Mouse (Mus musculus) midbrain, embryonic 15.5 days (tissue): ENCODE results near the gene Tns2. TPM values are rescaled to one million over a fixed set of nuclear protein-coding genes. Genes with fewer than 3 reads are reported as not detected.

Experiments
- ATAC-seq: fragments of 200-750 bp; cut with Nextera tagmentation; replicated peaks from 2 replicates; pipeline ENCODE4 v1.8.0; 2017; ENCODE audit warnings: moderate TSS enrichment
- H3K27ac ChIP-seq: fragments of 300-500 bp; sonication (generic); 2 replicates; pipeline ENCODE4 v1.5.1; 2015; ENCODE audit warnings: mild to moderate bottlenecking, inconsistent platforms
- H3K27me3 ChIP-seq: fragments of 300-500 bp; sonication (generic); replicated peaks from 2 replicates; pipeline ENCODE4 v1.6.1; 2015; ENCODE audit warnings: inconsistent platforms
- H3K36me3 ChIP-seq: fragments of 300-500 bp; sonication (generic); replicated peaks from 2 replicates; pipeline ENCODE4 v1.6.1; 2015; ENCODE audit warnings: inconsistent platforms
- H3K4me1 ChIP-seq: fragments of 300-500 bp; sonication (generic); 2 replicates; pipeline ENCODE4 v1.6.1; 2015; ENCODE audit warnings: inconsistent platforms
- H3K4me2 ChIP-seq: fragments of 300-500 bp; sonication (generic); 2 replicates; pipeline ENCODE4 v1.6.1; 2015; ENCODE audit warnings: inconsistent platforms, mild to moderate bottlenecking, moderate library complexity
- H3K4me3 ChIP-seq: fragments of 300-500 bp; sonication (generic); 2 replicates; pipeline ENCODE4 v1.5.1; 2015; ENCODE audit warnings: mild to moderate bottlenecking, inconsistent platforms
- H3K9ac ChIP-seq: fragments of 300-500 bp; sonication (generic); 2 replicates; pipeline ENCODE4 v1.6.1; 2015; ENCODE audit warnings: mild to moderate bottlenecking, inconsistent platforms
- H3K9me3 ChIP-seq: fragments of 300-500 bp; sonication (generic); 2 replicates; pipeline ENCODE4 v1.6.1; 2016; ENCODE audit warnings: inconsistent platforms
- whole genome bisulfite sequencing: fragments of 180-500 bp; shearing (Covaris S2); methylation state at CpG from one replicate; pipeline ENCODE4 v1.1.7; 2015; ENCODE audit warnings: mixed read lengths; 5-methylcytosine and 5-hydroxymethylcytosine counted together
- polyA plus RNA-seq: library from polyadenylated mRNA; unstranded; fragments of >200 nt; fragmentation: Nextera tagmentation; extraction: Ambion mirVana; gene quantifications from 2 replicates; pipeline ENCODE4 v1.2.1, GENCODE M21; 2015

The Tns2 gene
- polyA plus RNA-seq = 8.3 and 12.3 TPM in 2 replicates

- peaks cover 18% of the 10 kb centered on the region; the same call in 1 of the 2 replicates for H3K36me3 ChIP-seq
- H3K27me3 ChIP-seq = peaks cover 18% of the 10 kb centered on the region
- peak; percentile 50 for ATAC-seq
- peak within 1 kb of the TSS; percentile 49 for H3K4me3 ChIP-seq
- under 1% methylated on average over 62 of the region's 82 CpGs for WGBS
- H3K9ac ChIP-seq = peak within 1 kb of the TSS; percentile 52
- H3K9me3 ChIP-seq = no peaks in the 10 kb centered on the region
- 0 out of 2 replicates have a peak within 1 kb of the TSS, but pooled peaks have one; percentile 22 for H3K27ac ChIP-seq
- H3K4me1 ChIP-seq = peaks cover 41% of the 10 kb centered on the region
- peak within 1 kb of the TSS; percentile 81 for H3K4me2 ChIP-seq
These were observed at the start of gene Tns2 for GRCm38 (mm10) chr15:102100161-102100981. Tns2 (plus strand) TSS chr15:102100413.

- H3K27me3 ChIP-seq = no peaks in the 10 kb centered on the region
- H3K9ac ChIP-seq = peak overlapping the region; percentile 42
- H3K36me3 ChIP-seq = no peaks in the 10 kb centered on the region
- peak overlapping the region; percentile 56 for H3K4me2 ChIP-seq
- peak overlapping the region; percentile 62 for H3K27ac ChIP-seq
- under 1% methylated on average over 25 of the region's 33 CpGs for WGBS
- H3K9me3 ChIP-seq = no peaks in the 10 kb centered on the region
- peak overlapping the region; percentile 42 for H3K4me3 ChIP-seq
- ATAC-seq = peak; percentile 84
- peaks cover 7% of the 10 kb centered on the region; the same call in 1 of the 2 replicates for H3K4me1 ChIP-seq
These were observed 48.1 kb upstream of the Tns2 start for GRCm38 (mm10) chr15:102051920-102052683.

- Histone ChIP-seq H3K27me3 (no peaks in the 10 kb centered on the region), H3K4me1 (peaks cover 4% of the 10 kb centered on the region; the same call in 1 of the 2 replicates), H3K9me3 (no peaks in the 10 kb centered on the region), H3K27ac (no peak overlapping the region), H3K4me2 (no peak overlapping the region), H3K4me3 (no peak overlapping the region), H3K9ac (no peak overlapping the region), H3K36me3 (no peaks in the 10 kb centered on the region)
- WGBS = 89% methylated on average over 15 of the region's 15 CpGs
- no peak for ATAC-seq
These were observed 43.6 kb upstream of the Tns2 start for GRCm38 (mm10) chr15:102056495-102057174.

- H3K9me3 ChIP-seq = no peaks in the 10 kb centered on the region
These were observed 34.4 kb upstream of the Tns2 start for GRCm38 (mm10) chr15:102065661-102066325.

GRCm38 (mm10) chr15:102070476-102071467 is 29.4 kb upstream of the Tns2 start:
- 76% methylated on average over 13 of the region's 13 CpGs for WGBS
- Histone ChIP-seq H3K27ac (no peak overlapping the region), H3K4me1 (peaks cover 17% of the 10 kb centered on the region), H3K9ac (no peak overlapping the region), H3K4me2 (no peak overlapping the region), H3K9me3 (no peaks in the 10 kb centered on the region), H3K36me3 (no peaks in the 10 kb centered on the region), H3K4me3 (no peak overlapping the region), H3K27me3 (peaks cover 20% of the 10 kb centered on the region)
- no peak for ATAC-seq

More at GRCm38 (mm10) chr15:102065661-102066325, 34.4 kb upstream of the Tns2 start:
- Histone ChIP-seq H3K9ac (no peak overlapping the region), H3K36me3 (no peaks in the 10 kb centered on the region), H3K4me2 (no peak overlapping the region), H3K27ac (no peak overlapping the region), H3K4me3 (no peak overlapping the region), H3K4me1 (no peaks in the 10 kb centered on the region; the same call in 1 of the 2 replicates), H3K27me3 (peaks cover 20% of the 10 kb centered on the region)
- WGBS = 8% methylated on average over 20 of the region's 20 CpGs
- ATAC-seq = peak; percentile 85

GRCm38 (mm10) chr15:102072963-102073558 is 27.2 kb upstream of the Tns2 start:
- Histone ChIP-seq H3K9ac (peak overlapping the region; percentile 23), H3K4me2 (peak overlapping the region; percentile 70), H3K27me3 (peaks cover 4% of the 10 kb centered on the region; the same call in 1 of the 2 replicates), H3K27ac (peak overlapping the region; percentile 98), H3K4me1 (peaks cover 27% of the 10 kb centered on the region), H3K9me3 (no peaks in the 10 kb centered on the region), H3K4me3 (peak overlapping the region; percentile 64), H3K36me3 (no peaks in the 10 kb centered on the region)
- WGBS = 17% methylated on average over 6 of the region's 6 CpGs
- ATAC-seq = peak; percentile 59

DNA sequence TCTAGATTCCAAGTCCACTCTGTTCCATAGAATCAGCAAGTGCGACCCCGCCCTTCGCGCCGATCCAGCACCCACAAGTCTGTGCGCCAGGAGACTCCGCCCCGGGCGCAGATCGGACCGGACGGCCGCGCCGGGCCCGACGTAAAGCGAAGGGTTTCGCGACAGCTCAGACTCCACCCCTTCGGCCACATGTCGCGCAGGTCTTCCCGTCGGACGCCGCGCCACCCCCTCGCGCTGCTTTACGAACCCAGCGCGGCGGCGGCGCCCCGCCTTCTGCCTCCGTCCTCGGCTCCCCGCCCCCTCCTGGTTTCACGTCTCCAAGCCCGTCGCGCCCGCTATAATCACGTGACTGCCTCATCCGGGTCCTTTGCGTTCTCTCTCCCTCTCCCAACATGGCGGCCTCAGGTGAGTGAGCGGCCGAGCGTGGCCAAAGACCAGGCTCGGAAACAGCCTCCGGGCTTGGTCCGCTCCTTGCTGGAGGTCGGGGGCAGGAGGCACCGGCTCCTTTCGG is 26.6 kb upstream of the Tns2 start, which contains the start of gene Eif4b:
TSS of gene Eif4b (plus strand) at position 215 of the 511 bp plus-strand sequence.
- Histone ChIP-seq H3K4me3 (peak within 1 kb of the TSS; percentile 64), H3K36me3 (no peaks in the 10 kb centered on the region), H3K4me2 (peak within 1 kb of the TSS; percentile 70), H3K27me3 (peaks cover 4% of the 10 kb centered on the region; the same call in 1 of the 2 replicates), H3K27ac (peak within 1 kb of the TSS; percentile 98), H3K9me3 (no peaks in the 10 kb centered on the region), H3K4me1 (peaks cover 27% of the 10 kb centered on the region), H3K9ac (peak within 1 kb of the TSS; percentile 94)
- peak; percentile 92 for ATAC-seq
- under 1% methylated on average over 58 of the region's 58 CpGs for WGBS

- ATAC-seq = peak; percentile 59
- under 1% methylated on average over 57 of the region's 57 CpGs for WGBS
- no peaks in the 10 kb centered on the region for H3K9me3 ChIP-seq
These were observed 26.0 kb upstream of the Tns2 start for GRCm38 (mm10) chr15:102074070-102074731.

DNA sequence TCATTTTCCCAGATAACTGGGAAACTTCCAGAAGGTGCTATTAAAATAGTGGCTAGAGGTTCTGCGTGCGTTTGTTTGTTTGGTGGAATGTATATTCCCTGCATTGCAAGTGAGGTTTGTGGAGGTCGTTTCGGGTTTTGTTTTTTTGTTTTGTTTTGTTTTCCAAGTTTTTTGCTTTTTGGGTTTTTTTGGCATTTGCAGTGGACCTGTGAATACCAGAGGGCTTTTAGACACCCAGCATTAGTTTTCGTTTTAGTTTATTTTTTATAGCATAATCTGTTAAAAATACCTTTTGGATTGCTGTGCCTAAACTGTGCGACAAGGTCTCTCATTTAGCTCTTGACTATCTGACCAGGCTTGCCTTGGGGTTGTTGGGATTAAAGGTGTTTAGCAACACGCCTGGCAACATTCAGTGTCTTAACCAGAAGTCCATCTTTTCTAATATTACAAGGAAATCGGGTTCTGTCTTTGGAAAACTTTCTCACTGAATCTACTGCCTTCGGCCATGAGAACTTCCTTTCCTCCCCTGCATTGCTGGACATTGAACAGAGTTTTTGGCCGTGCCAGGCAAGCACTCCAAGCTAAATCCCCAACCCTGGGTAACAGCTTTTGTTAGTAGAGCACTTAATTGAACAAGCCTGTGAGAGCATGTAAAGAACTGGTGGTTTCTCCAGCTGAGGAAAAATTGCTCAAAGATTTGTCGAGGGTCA is 25.2 kb upstream of the Tns2 start:
- H3K27ac ChIP-seq = peak overlapping the region; percentile 98
- no peak for ATAC-seq
- peak overlapping the region; percentile 94 for H3K9ac ChIP-seq
- peak overlapping the region; percentile 64 for H3K4me3 ChIP-seq
- peaks cover 27% of the 10 kb centered on the region for H3K4me1 ChIP-seq
- H3K27me3 ChIP-seq = peaks cover 4% of the 10 kb centered on the region; the same call in 1 of the 2 replicates
- H3K9me3 ChIP-seq = no peaks in the 10 kb centered on the region
- H3K36me3 ChIP-seq = no peaks in the 10 kb centered on the region
- peak overlapping the region; percentile 70 for H3K4me2 ChIP-seq
- WGBS = 14% methylated on average over 11 of the region's 11 CpGs

More at GRCm38 (mm10) chr15:102074070-102074731, 26.0 kb upstream of the Tns2 start:
- Histone ChIP-seq H3K36me3 (no peaks in the 10 kb centered on the region), H3K4me2 (peak overlapping the region; percentile 70), H3K4me3 (peak overlapping the region; percentile 64), H3K9ac (peak overlapping the region; percentile 94), H3K4me1 (peaks cover 27% of the 10 kb centered on the region), H3K27me3 (peaks cover 4% of the 10 kb centered on the region; the same call in 1 of the 2 replicates), H3K27ac (peak overlapping the region; percentile 98)
